Mouse (Mus musculus): ENCODE data around the gene Alox15.

The Alox15 gene

DNA sequence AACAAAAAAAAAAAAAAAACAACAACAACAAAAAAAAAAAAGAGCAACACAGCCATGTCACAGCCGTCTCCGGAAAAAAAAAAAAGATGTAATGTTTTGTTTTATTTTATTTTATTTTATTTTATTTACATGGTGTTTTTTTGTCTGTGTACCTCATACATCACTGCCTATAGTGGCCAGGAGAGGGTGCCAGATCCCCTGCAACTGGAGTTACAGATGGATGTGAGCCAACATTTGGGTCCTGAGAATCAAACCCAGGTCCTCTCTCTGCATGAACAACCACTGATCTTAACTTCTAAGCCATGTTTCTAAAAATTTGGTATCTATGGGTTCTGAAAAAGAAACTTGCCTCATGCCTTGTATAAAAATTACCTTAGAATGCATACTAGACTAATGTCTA is 43.5 kb downstream of the Alox15 start:
- no peak for DNase-seq (ENCODE audit: low spot score in 2 of 2)

DNA sequence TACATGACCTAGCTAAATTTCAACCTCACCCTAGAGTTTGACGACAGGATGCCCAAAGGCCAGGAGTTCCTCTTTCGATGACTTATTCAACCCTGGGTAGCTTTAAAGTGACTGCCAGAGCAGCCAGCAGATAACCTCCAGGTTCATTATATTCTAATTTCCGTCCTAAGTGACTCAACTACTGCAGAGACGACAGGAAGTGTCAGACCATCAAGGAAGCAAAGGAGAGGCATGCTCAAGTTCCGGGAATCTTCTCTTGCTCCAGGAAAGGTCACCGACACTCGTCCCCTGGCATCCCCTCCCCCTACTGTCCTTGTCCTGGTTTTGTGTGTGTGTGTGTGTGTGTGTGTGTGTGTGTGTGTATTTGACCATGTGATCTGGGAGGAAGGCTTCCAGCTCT is 45.7 kb downstream of the Alox15 start:
- no peak for DNase-seq (ENCODE audit: low spot score in 2 of 2)

DNA sequence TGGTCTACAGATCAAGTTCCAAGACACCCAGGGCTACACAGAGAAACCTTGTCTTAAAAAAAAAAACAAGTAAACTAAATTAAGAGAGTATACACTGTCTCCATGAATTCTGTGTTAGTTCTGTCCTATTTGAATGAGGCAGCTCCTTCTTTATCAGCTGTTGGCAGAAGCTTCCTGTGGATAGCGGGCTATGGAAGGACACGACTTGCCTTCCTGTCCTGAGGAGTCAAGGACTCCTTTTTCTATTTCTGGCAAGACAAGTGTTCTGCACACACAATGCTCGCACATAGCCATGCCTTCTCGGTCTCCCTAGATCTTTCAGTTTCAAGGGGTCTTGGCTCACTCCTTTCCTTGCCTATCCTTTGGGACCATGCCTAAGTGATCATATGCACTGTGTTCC is 49.5 kb downstream of the Alox15 start:
- DNase-seq (ENCODE audit: low spot score in 2 of 2), result no peak

DNA sequence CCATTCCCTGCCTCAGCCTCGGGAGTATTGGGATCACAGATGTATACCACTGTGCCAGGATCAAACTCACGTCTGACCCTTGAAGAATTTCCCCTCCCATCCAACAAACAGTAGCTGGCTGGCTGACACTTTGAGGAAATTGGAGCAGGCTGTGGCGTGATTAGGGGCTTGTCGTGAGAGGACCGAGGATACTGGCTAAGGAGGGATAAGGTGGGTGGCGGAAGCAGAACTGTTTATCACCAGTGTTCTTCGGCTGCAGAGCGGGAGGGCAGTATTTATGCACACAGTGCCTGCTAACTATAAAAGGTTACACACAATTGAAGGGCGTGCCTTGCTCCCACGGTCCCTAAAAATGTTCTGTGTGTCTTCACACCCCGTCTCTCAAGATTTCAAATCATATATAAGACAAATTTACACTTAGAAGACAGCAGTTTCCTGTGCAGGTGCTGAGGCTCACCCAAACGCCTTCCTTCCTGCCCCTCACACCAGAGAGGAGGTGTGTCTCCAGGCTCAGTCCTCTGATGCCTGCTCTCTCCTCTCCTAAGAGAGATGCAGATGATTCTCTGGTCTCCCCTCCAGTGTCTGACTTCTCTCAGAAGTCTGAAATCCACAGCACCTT is 53.9 kb downstream of the Alox15 start:
- DNase-seq (ENCODE audit: low spot score in 2 of 2), result no peak

DNA sequence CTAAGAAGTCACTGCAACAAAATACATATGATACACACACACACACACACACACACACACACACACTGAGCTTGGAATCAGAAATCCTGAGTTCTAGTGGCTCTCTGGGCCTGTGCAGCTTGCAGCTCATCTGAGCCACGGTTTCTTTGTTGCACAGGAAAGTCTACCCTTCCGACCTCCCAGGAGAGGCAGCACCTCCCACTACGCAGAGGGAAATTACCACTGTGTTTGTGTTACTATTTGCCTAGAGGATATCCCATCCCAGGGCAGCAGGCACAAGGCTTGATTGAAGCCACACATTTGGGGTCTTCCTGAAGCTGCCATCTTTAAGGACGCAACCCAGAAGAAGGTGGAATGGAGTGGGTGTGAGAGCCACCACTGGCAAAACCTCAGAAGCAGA is 54.4 kb downstream of the Alox15 start:
- DNase-seq (ENCODE audit: low spot score in 2 of 2), result no peak
